Mouse (Mus musculus) hindbrain, embryonic 11.5 days (tissue): ENCODE measurements at regions not wholly inside any gene's neighbourhood (a gene's known extent, or its start where the extent isn't known, plus 50 kb on each side); places are given as distances from the start of the nearest gene placed in this dataset.

Experiments
- ATAC-seq: fragments of 200-750 bp; cut with Nextera tagmentation; 2 replicates; pipeline ENCODE4 v1.8.0; 2017; ENCODE audit warnings: mild to moderate bottlenecking, moderate TSS enrichment, moderate library complexity; ENCODE audit not compliant: low FRiP score
- DNase-seq: peaks from one replicate; pipeline ENCODE4 v3.0.0-alpha.2; 2015; ENCODE audit warnings: low spot score
- H3K27ac ChIP-seq: fragments of 300-500 bp; sonication (generic); 2 replicates; pipeline ENCODE4 v1.5.1; 2014; ENCODE audit warnings: mild to moderate bottlenecking, low read depth, low read length
- H3K27me3 ChIP-seq: fragments of 300-500 bp; sonication (generic); 2 replicates; pipeline ENCODE4 v1.6.1; 2014; ENCODE audit warnings: mild to moderate bottlenecking, low read length, moderate library complexity, mixed read lengths; ENCODE audit not compliant: control insufficient read depth, insufficient read depth
- H3K36me3 ChIP-seq: fragments of 300-500 bp; sonication (generic); 2 replicates; pipeline ENCODE4 v1.6.1; 2014; ENCODE audit warnings: mild to moderate bottlenecking, low read length, moderate library complexity, mixed read lengths; ENCODE audit not compliant: control insufficient read depth, insufficient read depth
- H3K4me1 ChIP-seq: fragments of 300-500 bp; sonication (generic); replicated peaks from 2 replicates; pipeline ENCODE4 v1.6.1; 2014; ENCODE audit warnings: low read length, mixed read lengths; ENCODE audit not compliant: control insufficient read depth, insufficient read depth
- H3K4me2 ChIP-seq: fragments of 300-500 bp; sonication (generic); replicated peaks from 2 replicates; pipeline ENCODE4 v1.6.1; 2014; ENCODE audit warnings: mild to moderate bottlenecking, low read depth, low read length
- H3K4me3 ChIP-seq: fragments of 300-500 bp; sonication (generic); 2 replicates; pipeline ENCODE4 v1.5.1; 2014; ENCODE audit warnings: low read depth, low read length
- H3K9ac ChIP-seq: fragments of 300-500 bp; sonication (generic); 2 replicates; pipeline ENCODE4 v1.6.1; 2014; ENCODE audit warnings: low read depth, low read length
- H3K9me3 ChIP-seq: fragments of 300-500 bp; sonication (generic); 2 replicates; pipeline ENCODE4 v1.6.1; 2016; ENCODE audit warnings: low read length; ENCODE audit not compliant: control insufficient read depth
- whole genome bisulfite sequencing: fragments of 180-500 bp; shearing (Covaris S2); extraction: QIAGEN DNeasy Blood & Tissue Kit; methylation state at CpG from one replicate; pipeline ENCODE4 v1.1.7; 2014; 5-methylcytosine and 5-hydroxymethylcytosine counted together

GRCm38 (mm10) chr2:6263565-6263964, 50.7 kb upstream of the Echdc3 start:
- H3K4me3 ChIP-seq: no peak overlapping the region
- no peak for ATAC-seq
- H3K36me3 ChIP-seq: no peaks in the 10 kb centered on the region
- no peak overlapping the region for H3K9ac ChIP-seq
- no peaks in the 10 kb centered on the region for H3K27me3 ChIP-seq
- no peak overlapping the region for H3K27ac ChIP-seq
- peaks cover 4% of the 10 kb centered on the region; the same call in 1 of the 2 replicates for H3K4me1 ChIP-seq
- no peaks in the 10 kb centered on the region for H3K9me3 ChIP-seq
- H3K4me2 ChIP-seq: no peak overlapping the region
- WGBS: 93% methylated on average over 4 of the region's 4 CpGs
- DNase-seq: no peak

GRCm38 (mm10) chr2:6264085-6264783, 51.4 kb upstream of the Echdc3 start:
- H3K9ac ChIP-seq: no peak overlapping the region
- H3K4me2 ChIP-seq: no peak overlapping the region
- no peak overlapping the region for H3K27ac ChIP-seq
- no peak for DNase-seq
- ATAC-seq: no peak
- 92% methylated on average over 8 of the region's 8 CpGs for WGBS
- H3K4me3 ChIP-seq: no peak overlapping the region
- peaks cover 4% of the 10 kb centered on the region; the same call in 1 of the 2 replicates for H3K4me1 ChIP-seq
- no peaks in the 10 kb centered on the region for H3K27me3 ChIP-seq
- no peaks in the 10 kb centered on the region for H3K36me3 ChIP-seq
- no peaks in the 10 kb centered on the region for H3K9me3 ChIP-seq

DNA sequence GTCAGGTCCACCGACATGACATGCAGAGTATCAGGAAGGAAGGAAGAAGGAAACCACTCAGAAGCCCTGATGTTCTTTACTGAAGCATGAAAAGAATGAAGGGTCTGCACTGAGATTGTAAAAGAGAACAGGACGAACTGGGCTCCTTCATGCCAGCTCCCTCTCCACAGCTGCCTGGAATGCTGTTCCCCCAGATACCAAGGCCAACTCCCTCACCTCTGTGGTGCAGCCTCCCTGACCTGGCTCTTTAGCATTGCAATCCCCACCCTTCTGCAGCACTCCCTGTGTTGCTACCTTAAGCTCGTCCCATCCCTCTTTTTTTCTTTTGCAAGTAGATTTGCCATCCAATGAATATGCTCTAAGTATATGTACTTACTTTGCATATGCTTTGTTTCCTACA, 52.3 kb upstream of the Echdc3 start:
- ATAC-seq (no peak), DNase-seq (no peak)
- Histone ChIP-seq H3K9ac (no peak overlapping the region), H3K4me3 (no peak overlapping the region), H3K36me3 (no peaks in the 10 kb centered on the region), H3K4me2 (no peak overlapping the region), H3K27ac (no peak overlapping the region), H3K9me3 (no peaks in the 10 kb centered on the region), H3K27me3 (no peaks in the 10 kb centered on the region), H3K4me1 (peaks cover 4% of the 10 kb centered on the region; the same call in 1 of the 2 replicates)
- 75% methylated on average over 3 of the region's 3 CpGs for WGBS

DNA sequence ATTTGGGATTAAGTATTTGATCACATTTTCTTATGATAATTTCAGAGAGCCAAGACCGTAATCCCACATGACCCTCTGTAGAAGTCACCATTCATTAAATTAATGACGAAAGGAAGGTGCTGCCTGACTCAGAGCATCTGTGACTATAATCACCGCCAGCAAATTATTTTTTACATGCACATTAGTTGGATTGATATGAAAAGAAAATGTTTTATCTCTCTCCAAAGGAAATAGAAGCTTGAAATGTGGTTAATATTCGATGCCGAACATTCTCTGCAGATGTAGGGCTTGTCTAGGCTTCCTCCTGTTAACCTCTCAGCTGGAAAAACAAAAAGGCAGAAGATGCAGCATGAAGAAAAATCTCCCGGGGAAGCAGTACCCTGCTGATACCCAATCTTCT, 54.2 kb upstream of the Echdc3 start:
- H3K9me3 ChIP-seq: no peaks in the 10 kb centered on the region
- no peak for DNase-seq
- no peak overlapping the region for H3K4me3 ChIP-seq
- ATAC-seq: no peak
- WGBS: 56% methylated on average over 6 of the region's 6 CpGs
- H3K36me3 ChIP-seq: no peaks in the 10 kb centered on the region
- 0 out of 2 replicates have a peak overlapping the region, but pooled peaks have one; percentile 36 for H3K27ac ChIP-seq
- H3K27me3 ChIP-seq: no peaks in the 10 kb centered on the region
- no peak overlapping the region for H3K4me2 ChIP-seq
- no peak overlapping the region for H3K9ac ChIP-seq
- H3K4me1 ChIP-seq: peaks cover 4% of the 10 kb centered on the region; the same call in 1 of the 2 replicates

GRCm38 (mm10) chr2:6267537-6267936, 54.7 kb upstream of the Echdc3 start:
- Histone ChIP-seq H3K9me3 (no peaks in the 10 kb centered on the region), H3K4me3 (no peak overlapping the region), H3K27ac (0 out of 2 replicates have a peak overlapping the region, but pooled peaks have one; percentile 36), H3K27me3 (no peaks in the 10 kb centered on the region), H3K9ac (no peak overlapping the region), H3K4me2 (no peak overlapping the region), H3K36me3 (no peaks in the 10 kb centered on the region), H3K4me1 (peaks cover 4% of the 10 kb centered on the region; the same call in 1 of the 2 replicates)
- 49% methylated on average over 9 of the region's 9 CpGs for WGBS
- peak; percentile 10 for DNase-seq
- no peak for ATAC-seq

DNA sequence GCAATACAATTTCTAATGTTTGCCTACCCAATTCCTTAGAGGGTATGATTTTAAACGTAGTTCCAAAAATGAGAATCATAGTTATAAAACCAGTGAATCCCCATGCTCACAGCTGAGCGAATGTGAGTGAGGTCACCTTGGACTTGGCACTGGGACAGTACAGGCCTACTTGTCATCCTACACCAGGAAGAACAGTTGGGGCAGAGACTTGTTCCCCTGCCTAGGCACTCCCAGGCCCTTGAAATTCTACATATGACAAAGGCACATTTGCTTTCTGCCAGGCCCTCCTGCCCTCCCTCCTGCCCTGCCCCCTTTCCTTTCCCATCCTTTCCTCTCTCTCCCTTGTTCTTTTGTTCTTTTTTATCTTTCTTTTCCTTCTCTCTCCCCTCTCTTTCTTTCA, 50.0 kb upstream of the Usp6nl start:
- H3K4me1 ChIP-seq: peaks cover 2% of the 10 kb centered on the region; the same call in 1 of the 2 replicates
- H3K27ac ChIP-seq: no peak overlapping the region
- H3K27me3 ChIP-seq: no peaks in the 10 kb centered on the region
- H3K9ac ChIP-seq: no peak overlapping the region
- H3K9me3 ChIP-seq: no peaks in the 10 kb centered on the region
- 97% methylated on average over 2 of the region's 2 CpGs for WGBS
- ATAC-seq (no peak), DNase-seq (no peak)
- H3K36me3 ChIP-seq: no peaks in the 10 kb centered on the region
- no peak overlapping the region for H3K4me3 ChIP-seq
- H3K4me2 ChIP-seq: no peak overlapping the region
